Mouse (Mus musculus): Measurements from ENCODE around the gene Rnf208. TPM values are rescaled to one million over a fixed set of nuclear protein-coding genes. Genes with fewer than 3 reads are reported as not detected.

The Rnf208 gene
- polyA plus RNA-seq, 1 experiment from 2014 or later = 22.9 TPM

- Histone ChIP-seq H3K27ac (replicated peaks) (peak overlapping the region; percentile 82), H3K4me1 (peaks cover 40% of the 10 kb centered on the region), H3K4me3 (replicated peaks) (no peak overlapping the region), H3K9me3 (replicated peaks) (no peaks in the 10 kb centered on the region), H3K27me3 (peaks cover 32% of the 10 kb centered on the region), H3K36me3 (peaks cover 48% of the 10 kb centered on the region), H3K4me2 (replicated peaks) (no peak overlapping the region), H3K9ac (no peak overlapping the region)
- WGBS = 79% methylated on average over 2 of the region's 2 CpGs
- ATAC-seq (ENCODE audit: insufficient number of reproducible peaks, low FRiP score, low TSS enrichment, low read depth) = no peak
These were observed 43.5 kb downstream of the Rnf208 start for GRCm38 (mm10) chr2:25285551-25285950.

- Histone ChIP-seq H3K4me3 (replicated peaks) (no peak overlapping the region), H3K27me3 (peaks cover 40% of the 10 kb centered on the region)
- no peak for ATAC-seq (ENCODE audit: insufficient number of reproducible peaks, low FRiP score, low TSS enrichment, low read depth)
These were observed 44.3 kb downstream of the Rnf208 start for GRCm38 (mm10) chr2:25286314-25286713.

DNA sequence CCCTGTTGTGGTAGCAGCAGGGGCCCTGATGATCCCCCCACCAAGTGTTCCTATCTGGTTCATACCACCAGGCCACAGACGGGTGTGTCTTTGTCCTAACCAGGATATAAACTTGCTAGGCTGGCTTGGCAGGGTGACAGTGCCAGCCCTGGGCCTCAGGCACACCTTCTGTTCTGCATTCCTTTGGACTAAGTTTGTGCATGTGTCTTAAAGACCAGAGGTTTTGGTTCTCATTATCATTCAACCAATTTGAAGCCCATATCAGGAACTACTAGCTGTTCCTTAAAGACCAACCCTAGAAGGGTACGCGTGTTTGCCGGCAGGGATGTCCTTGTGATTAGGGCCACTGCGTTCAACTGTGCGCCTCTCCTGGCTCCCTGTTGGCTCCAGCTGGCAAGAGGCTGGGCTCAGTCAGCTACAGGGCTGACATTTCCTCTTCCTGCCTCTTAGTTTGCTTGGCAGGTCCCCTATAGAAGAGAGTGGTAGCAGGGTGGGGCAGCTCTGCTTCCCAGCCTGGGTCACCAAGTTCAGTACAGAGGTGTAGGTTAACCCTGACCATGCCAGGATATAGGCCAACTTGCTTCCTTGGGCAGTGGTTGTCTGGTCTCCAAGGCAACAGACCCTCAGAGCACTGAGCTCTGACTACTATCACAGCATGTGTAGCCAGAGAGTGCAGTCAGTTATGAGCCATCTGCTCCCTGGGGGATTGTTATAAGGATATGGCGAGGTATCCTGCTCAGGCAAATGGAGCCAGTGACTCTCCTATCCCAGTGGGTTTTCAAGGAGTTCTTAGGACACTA is 45.0 kb downstream of the Rnf208 start:
- Histone ChIP-seq H3K9me3 (replicated peaks) (no peaks in the 10 kb centered on the region), H3K4me2 (replicated peaks) (peak overlapping the region; percentile 2; the same call in 1 of the 2 replicates), H3K27ac (replicated peaks) (peak overlapping the region; percentile 82), H3K4me3 (replicated peaks) (no peak overlapping the region), H3K9ac (no peak overlapping the region), H3K4me1 (peaks cover 55% of the 10 kb centered on the region), H3K27me3 (peaks cover 47% of the 10 kb centered on the region), H3K36me3 (peaks cover 36% of the 10 kb centered on the region)
- ATAC-seq (ENCODE audit: insufficient number of reproducible peaks, low FRiP score, low TSS enrichment, low read depth) = peak; percentile 20; the same call in 1 of the 2 replicates
- 44% methylated on average over 7 of the region's 7 CpGs for WGBS

More at GRCm38 (mm10) chr2:25286314-25286713, 44.3 kb downstream of the Rnf208 start:
- WGBS = 48% methylated on average over 1 of the region's 1 CpGs
- no peaks in the 10 kb centered on the region for H3K9me3 ChIP-seq (replicated peaks)
- H3K4me2 ChIP-seq (replicated peaks) = peak overlapping the region; percentile 2; the same call in 1 of the 2 replicates
- peaks cover 47% of the 10 kb centered on the region for H3K4me1 ChIP-seq
- peaks cover 41% of the 10 kb centered on the region for H3K36me3 ChIP-seq
- no peak overlapping the region for H3K9ac ChIP-seq
- peak overlapping the region; percentile 82 for H3K27ac ChIP-seq (replicated peaks)

DNA sequence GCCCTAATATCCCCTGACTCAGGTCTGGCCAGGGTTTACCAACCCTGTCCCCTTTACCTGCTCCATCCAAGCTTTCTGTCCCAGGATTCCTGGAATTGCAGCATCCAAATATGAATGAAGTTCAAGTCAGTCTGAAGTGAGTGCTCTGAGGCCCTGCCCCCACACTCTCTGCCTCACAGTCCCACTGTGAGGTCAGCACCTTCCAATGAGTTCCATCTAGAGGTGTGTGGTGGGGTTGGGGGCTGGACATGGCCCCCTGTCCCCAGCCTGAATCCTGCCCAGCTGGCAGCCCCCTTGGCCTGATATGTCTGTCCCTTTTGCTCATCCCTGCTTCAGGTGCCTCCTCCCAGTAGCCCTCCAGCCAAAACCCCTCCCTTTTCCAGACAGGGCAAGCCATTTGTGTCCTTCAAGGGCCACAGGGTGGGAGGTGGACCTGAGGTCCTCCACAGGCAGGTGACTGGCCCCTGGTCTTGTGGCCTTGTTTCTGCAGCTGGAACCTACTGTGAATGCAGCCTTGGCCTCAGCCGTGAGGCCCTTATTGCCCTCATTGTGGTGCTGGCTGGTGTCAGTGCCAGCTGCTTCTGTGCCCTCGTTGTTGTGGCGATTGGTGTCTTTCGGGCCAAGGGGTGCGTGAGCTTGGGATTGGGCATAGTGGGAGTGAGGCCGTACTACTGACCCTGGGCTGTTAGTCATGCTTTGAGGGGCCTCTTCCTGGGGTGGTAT is 46.0 kb downstream of the Rnf208 start, which contains the start of gene Tmem210:
Tmem210 (plus strand) TSS at position 219 of the 723 bp plus-strand sequence.
- Histone ChIP-seq H3K4me2 (replicated peaks) (0 out of 2 replicates have a peak within 1 kb of the TSS, but pooled peaks have one; percentile 2), H3K27me3 (peaks cover 57% of the 10 kb centered on the region), H3K4me3 (replicated peaks) (no peak within 1 kb of the TSS), H3K4me1 (peaks cover 63% of the 10 kb centered on the region), H3K9ac (no peak within 1 kb of the TSS), H3K36me3 (peaks cover 26% of the 10 kb centered on the region), H3K27ac (replicated peaks) (peak within 1 kb of the TSS; percentile 82), H3K9me3 (replicated peaks) (no peaks in the 10 kb centered on the region)
- WGBS = 83% methylated on average over 6 of the region's 6 CpGs
- no peak for ATAC-seq (ENCODE audit: insufficient number of reproducible peaks, low FRiP score, low TSS enrichment, low read depth)

DNA sequence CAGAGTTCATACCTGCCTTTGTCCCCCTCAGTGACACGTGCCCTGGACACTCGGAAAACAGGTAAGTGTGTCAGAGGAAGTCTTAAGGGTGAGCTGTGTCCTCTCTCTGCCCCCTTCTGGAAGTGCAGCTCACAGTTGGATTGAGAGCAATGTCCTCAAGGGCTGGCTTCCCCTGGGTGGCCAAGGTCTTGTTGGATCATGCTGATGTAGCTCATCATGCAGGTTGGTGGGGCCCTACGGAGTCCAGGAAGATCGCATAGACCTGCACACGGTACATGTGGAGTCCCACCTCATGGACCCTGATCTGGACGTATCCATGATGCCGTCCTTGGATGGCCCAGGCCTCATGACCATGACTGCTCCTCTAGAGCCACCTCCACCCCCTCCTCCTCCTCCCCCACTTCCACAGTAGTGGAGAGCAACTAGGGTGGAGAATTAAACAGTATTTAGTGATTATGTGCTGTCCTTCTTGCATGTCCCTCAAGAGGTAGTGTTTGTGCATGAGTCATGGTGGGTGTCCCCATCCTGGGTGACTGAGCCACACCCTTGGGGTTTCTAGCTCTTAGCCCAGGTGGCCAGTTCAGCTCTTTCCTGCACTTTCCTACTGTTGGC is 46.8 kb downstream of the Rnf208 start:
- H3K4me3 ChIP-seq (replicated peaks) = no peak overlapping the region
- no peaks in the 10 kb centered on the region for H3K9me3 ChIP-seq (replicated peaks)
- no peak overlapping the region for H3K27ac ChIP-seq (replicated peaks)
- H3K36me3 ChIP-seq = peaks cover 19% of the 10 kb centered on the region
- ATAC-seq (ENCODE audit: insufficient number of reproducible peaks, low FRiP score, low TSS enrichment, low read depth) = no peak
- peaks cover 65% of the 10 kb centered on the region for H3K27me3 ChIP-seq
- 75% methylated on average over 7 of the region's 7 CpGs for WGBS
- H3K9ac ChIP-seq = no peak overlapping the region
- H3K4me1 ChIP-seq = peaks cover 63% of the 10 kb centered on the region
- no peak overlapping the region for H3K4me2 ChIP-seq (replicated peaks)

GRCm38 (mm10) chr2:25289651-25290050 is 47.6 kb downstream of the Rnf208 start, which contains the start of gene Lrrc26:
Lrrc26 (plus strand) TSS chr2:25289915.
- 6% methylated on average over 11 of the region's 11 CpGs for WGBS
- Histone ChIP-seq H3K9ac (no peak within 1 kb of the TSS), H3K27me3 (peaks cover 73% of the 10 kb centered on the region), H3K9me3 (replicated peaks) (no peaks in the 10 kb centered on the region), H3K4me1 (peaks cover 63% of the 10 kb centered on the region), H3K4me2 (replicated peaks) (peak within 1 kb of the TSS; percentile 49), H3K27ac (replicated peaks) (no peak within 1 kb of the TSS), H3K4me3 (replicated peaks) (peak within 1 kb of the TSS; percentile 38), H3K36me3 (peaks cover 11% of the 10 kb centered on the region)
- no peak for ATAC-seq (ENCODE audit: insufficient number of reproducible peaks, low FRiP score, low TSS enrichment, low read depth)

- Histone ChIP-seq H3K4me1 (peaks cover 58% of the 10 kb centered on the region), H3K4me3 (replicated peaks) (peak overlapping the region; percentile 38), H3K9me3 (replicated peaks) (no peaks in the 10 kb centered on the region), H3K4me2 (replicated peaks) (peak overlapping the region; percentile 49), H3K27ac (replicated peaks) (no peak overlapping the region), H3K36me3 (peaks cover 4% of the 10 kb centered on the region), H3K9ac (no peak overlapping the region), H3K27me3 (peaks cover 79% of the 10 kb centered on the region)
- no peak for ATAC-seq (ENCODE audit: insufficient number of reproducible peaks, low FRiP score, low TSS enrichment, low read depth)
- under 1% methylated on average over 54 of the region's 54 CpGs for WGBS
These were observed 48.2 kb downstream of the Rnf208 start for GRCm38 (mm10) chr2:25290101-25290815.

DNA sequence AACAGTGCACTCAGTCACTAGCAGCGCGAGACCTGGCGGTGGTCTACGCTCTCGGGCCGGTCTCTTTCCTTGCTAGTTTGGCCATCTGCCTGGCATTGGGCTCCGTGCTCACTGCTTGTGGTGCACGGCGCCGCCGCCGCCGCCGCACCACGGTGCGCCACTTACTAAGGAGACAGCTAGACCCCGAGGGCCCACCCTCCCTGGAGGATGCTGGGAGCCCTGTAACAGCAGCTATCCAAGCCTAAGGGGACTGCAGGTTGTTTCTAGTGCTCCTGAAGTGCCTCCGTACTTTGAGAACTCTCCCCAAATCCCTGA is 48.7 kb downstream of the Rnf208 start:
- Histone ChIP-seq H3K9me3 (replicated peaks) (no peaks in the 10 kb centered on the region), H3K4me1 (peaks cover 56% of the 10 kb centered on the region), H3K36me3 (no peaks in the 10 kb centered on the region), H3K4me2 (replicated peaks) (peak overlapping the region; percentile 49), H3K27ac (replicated peaks) (no peak overlapping the region), H3K9ac (no peak overlapping the region), H3K27me3 (peaks cover 84% of the 10 kb centered on the region), H3K4me3 (replicated peaks) (peak overlapping the region; percentile 38)
- ATAC-seq (ENCODE audit: insufficient number of reproducible peaks, low FRiP score, low TSS enrichment, low read depth) = no peak
- WGBS = 1% methylated on average over 18 of the region's 18 CpGs

- H3K27ac ChIP-seq (replicated peaks) = no peak overlapping the region
- WGBS = 4% methylated on average over 30 of the region's 32 CpGs
- no peaks in the 10 kb centered on the region for H3K36me3 ChIP-seq
- H3K27me3 ChIP-seq = peaks cover 89% of the 10 kb centered on the region
- H3K9me3 ChIP-seq (replicated peaks) = no peaks in the 10 kb centered on the region
- H3K4me3 ChIP-seq (replicated peaks) = peak overlapping the region; percentile 38
- ATAC-seq (ENCODE audit: insufficient number of reproducible peaks, low FRiP score, low TSS enrichment, low read depth) = no peak
- peaks cover 50% of the 10 kb centered on the region for H3K4me1 ChIP-seq
- no peak overlapping the region for H3K9ac ChIP-seq
- peak overlapping the region; percentile 55 for H3K4me2 ChIP-seq (replicated peaks)
These were observed 49.4 kb downstream of the Rnf208 start for GRCm38 (mm10) chr2:25291184-25292053.

DNA sequence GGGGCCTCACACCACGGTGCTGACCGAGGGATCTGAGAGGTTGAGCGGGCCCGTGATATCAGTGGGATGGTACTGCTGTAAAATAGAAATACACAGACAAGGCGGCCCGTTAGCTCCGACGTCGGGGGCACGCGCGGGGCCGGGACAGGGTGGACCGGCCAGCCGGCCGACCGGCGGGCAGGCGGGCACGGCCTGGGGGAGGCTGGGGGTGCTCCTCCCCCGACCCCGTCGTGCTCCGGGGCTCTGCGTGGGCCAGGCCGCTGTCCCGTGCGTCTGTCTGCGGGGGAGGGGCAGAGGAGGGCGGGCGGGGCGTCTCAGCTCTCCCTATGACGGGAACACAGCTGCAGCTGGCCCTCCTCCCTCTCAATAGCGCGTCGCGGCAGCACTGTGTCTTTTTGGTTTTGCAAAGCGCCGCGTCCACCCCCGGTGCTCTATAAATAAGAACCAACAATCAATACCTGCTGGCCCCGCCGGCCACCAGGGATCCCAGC is 50.0 kb downstream of the Rnf208 start:
- no peak overlapping the region for H3K27ac ChIP-seq (replicated peaks)
- no peaks in the 10 kb centered on the region for H3K9me3 ChIP-seq (replicated peaks)
- peak overlapping the region; percentile 55 for H3K4me2 ChIP-seq (replicated peaks)
- H3K9ac ChIP-seq = no peak overlapping the region
- H3K36me3 ChIP-seq = no peaks in the 10 kb centered on the region
- H3K4me1 ChIP-seq = peaks cover 47% of the 10 kb centered on the region
- 3% methylated on average over 40 of the region's 43 CpGs for WGBS
- H3K27me3 ChIP-seq = peaks cover 95% of the 10 kb centered on the region
- ATAC-seq (ENCODE audit: insufficient number of reproducible peaks, low FRiP score, low TSS enrichment, low read depth) = no peak
- peak overlapping the region; percentile 38 for H3K4me3 ChIP-seq (replicated peaks)
